ENCODE assay signal across 36 mouse cellular contexts in genomic region chr3:107981261-107981660, GRCm38 (mm10). TPM values are rescaled to one million over a fixed set of nuclear protein-coding genes. Genes with fewer than 3 reads are reported as not detected.
DNase-seq lines count a peak whose midpoint lies in the region; ATAC-seq and TF ChIP-seq lines count a peak whose summit lies in the region.
"Had no signal": no experiment of that assay in that cellular context is flagged by ENCODE, and none has a peak within 500 bp of the region (broad histone marks: within the 10 kb centered on the region; RNA-seq: fewer than 3 reads in every experiment).

No protein-coding gene starts in this region.

- H3K4me3 ChIP-seq in lung, embryonic 14.5 days (ENCODE audit: low read depth, low read length) = no peak overlapping the region
- no peak overlapping the region for H3K4me3 ChIP-seq in lung, adult 2 months (replicated peaks; ENCODE audit: extremely low read depth, low read depth, low read length)
- H3K4me3 ChIP-seq in liver, postnatal 0 days (ENCODE audit: low read depth, low read length) = no peak overlapping the region
- H3K4me3 ChIP-seq: embryonic facial prominence, embryonic 13.5 days; erythroblast, embryonic 14.5 days; forebrain, embryonic 13.5 days; heart, embryonic 12.5 days; hindbrain, embryonic 12.5 days; limb, embryonic 13.5 days; liver, embryonic 12.5 days; lung, embryonic 15.5 days had no signal

- H3K4me2 ChIP-seq in lung, embryonic 14.5 days = no peak overlapping the region
- H3K4me2 ChIP-seq in liver, postnatal 0 days (ENCODE audit: low read depth, low read length) = no peak overlapping the region
- H3K4me2 ChIP-seq: embryonic facial prominence, embryonic 13.5 days; forebrain, embryonic 13.5 days; heart, embryonic 12.5 days; hindbrain, embryonic 12.5 days; limb, embryonic 13.5 days; liver, embryonic 12.5 days; lung, embryonic 15.5 days had no signal

- DNase-seq in heart, adult 11 months = peak; percentile 71
- DNase-seq in heart, postnatal 4 days = no peak
- DNase-seq in lung, embryonic 14.5 days = no peak
- no peak for DNase-seq in lung, adult 2 months
- peak; percentile 9 for DNase-seq in MN1 (ENCODE audit: low spot score)
- DNase-seq in testis, postnatal 10 days (ENCODE audit: low spot score) = peak; percentile 48
- DNase-seq in liver, postnatal 0 days = no peak
- DNase-seq: adrenal gland, postnatal 14 days; cerebellum, adult 8-10 months; cerebellum, postnatal 36 days; embryo, embryonic 11 days; gastrocnemius, postnatal 14 days; heart, adult 18-20 months; heart, postnatal 10 days; kidney, adult 8-10 months; kidney, postnatal 14 days; layer of hippocampus, postnatal 36 days; lung, postnatal 36 days; right cerebral cortex, postnatal 14 days; spleen, adult 18-20 months; thymus, adult 18-20 months; thymus, postnatal 4 days had no signal

- no peaks in the 10 kb centered on the region for H3K9me3 ChIP-seq in lung, embryonic 14.5 days (ENCODE audit: low read depth, low read length)
- H3K9me3 ChIP-seq in liver, postnatal 0 days (ENCODE audit: low read length) = no peaks in the 10 kb centered on the region
- H3K9me3 ChIP-seq: embryonic facial prominence, embryonic 13.5 days; forebrain, embryonic 13.5 days; G1E; heart, embryonic 12.5 days; hindbrain, embryonic 12.5 days; limb, embryonic 13.5 days; liver, embryonic 12.5 days; lung, embryonic 15.5 days had no signal

- no peak for ATAC-seq in lung, embryonic 14.5 days (ENCODE audit: insufficient read depth)
- no peak for ATAC-seq in liver, postnatal 0 days
- ATAC-seq: forebrain, embryonic 13.5 days; liver, embryonic 12.5 days; midbrain, embryonic 16.5 days had no signal

- H3K27ac ChIP-seq in lung, embryonic 14.5 days (ENCODE audit: low read depth) = no peak overlapping the region
- no peak overlapping the region for H3K27ac ChIP-seq in liver, postnatal 0 days (ENCODE audit: low read depth)
- H3K27ac ChIP-seq: embryonic facial prominence, embryonic 13.5 days; forebrain, embryonic 13.5 days; hindbrain, embryonic 12.5 days; limb, embryonic 13.5 days; liver, embryonic 12.5 days; lung, embryonic 15.5 days had no signal

- H3K36me3 ChIP-seq in lung, embryonic 14.5 days (ENCODE audit: insufficient read depth) = no peaks in the 10 kb centered on the region
- no peaks in the 10 kb centered on the region for H3K36me3 ChIP-seq in liver, postnatal 0 days (replicated peaks; ENCODE audit: insufficient read depth, low read length)
- H3K36me3 ChIP-seq: embryonic facial prominence, embryonic 13.5 days; G1E; heart, embryonic 12.5 days; hindbrain, embryonic 12.5 days; limb, embryonic 13.5 days; liver, embryonic 12.5 days; lung, embryonic 15.5 days had no signal

- H3K9ac ChIP-seq in lung, embryonic 14.5 days = no peak overlapping the region
- no peak overlapping the region for H3K9ac ChIP-seq in liver, postnatal 0 days (replicated peaks)
- H3K9ac ChIP-seq: embryonic facial prominence, embryonic 13.5 days; forebrain, embryonic 13.5 days; heart, embryonic 12.5 days; hindbrain, embryonic 12.5 days; limb, embryonic 13.5 days; liver, embryonic 12.5 days; lung, embryonic 15.5 days had no signal

- TF ChIP-seq EP300 in liver, postnatal 0 days (IDR thresholded peaks at IDR 0.05; ENCODE audit: low read depth) = no peak

- H3K4me1 ChIP-seq in lung, embryonic 14.5 days (ENCODE audit: insufficient read depth) = no peaks in the 10 kb centered on the region
- H3K4me1 ChIP-seq in lung, adult 2 months (ENCODE audit: control insufficient read depth, insufficient read depth, low read length) = peaks cover 3% of the 10 kb centered on the region; the same call in 1 of the 2 replicates
- peaks cover 4% of the 10 kb centered on the region; the same call in 1 of the 2 replicates for H3K4me1 ChIP-seq in liver, postnatal 0 days (ENCODE audit: insufficient read depth)
- H3K4me1 ChIP-seq: forebrain, embryonic 13.5 days; hindbrain, embryonic 12.5 days; liver, embryonic 12.5 days had no signal

- no peak for TF ChIP-seq POLR2A in lung, adult 2 months (IDR thresholded peaks at IDR 0.05; ENCODE audit: borderline replicate concordance, extremely low read depth, low read depth, low read length)

- WGBS in lung, embryonic 14.5 days = 66% methylated on average over 3 of the region's 3 CpGs
- 73% methylated on average over 3 of the region's 3 CpGs for WGBS in lung, adult 2 months
- WGBS in liver, postnatal 0 days (ENCODE audit: insufficient replicate concordance) = 73% methylated on average over 3 of the region's 3 CpGs

- H3K27me3 ChIP-seq in lung, embryonic 14.5 days (ENCODE audit: insufficient read depth, low read length) = no peaks in the 10 kb centered on the region
- H3K27me3 ChIP-seq in liver, postnatal 0 days (ENCODE audit: insufficient read depth, low read length) = no peaks in the 10 kb centered on the region
- H3K27me3 ChIP-seq: embryonic facial prominence, embryonic 13.5 days; forebrain, embryonic 13.5 days; heart, embryonic 12.5 days; hindbrain, embryonic 12.5 days; limb, embryonic 13.5 days; liver, embryonic 12.5 days; lung, embryonic 15.5 days had no signal

- peak; percentile 17; the same call in 1 of the 2 replicates for TF ChIP-seq CTCF in lung, embryonic 14.5 days (IDR thresholded peaks at IDR 0.05; ENCODE audit: low read depth)
- no peak for TF ChIP-seq CTCF in lung, adult 2 months (IDR thresholded peaks at IDR 0.05; ENCODE audit: insufficient read depth, low read length)
- no peak for TF ChIP-seq CTCF in liver, postnatal 0 days (IDR thresholded peaks at IDR 0.05; ENCODE audit: low read depth)

RNA-seq across cellular contexts. Expression of gene Gstm2, which starts 5.0 kb away (rescaled TPM):
- 10 to 100 TPM; 43.2 to 43.6 TPM for total RNA-seq in heart, postnatal 4 days (2021)
- 103 and 116 TPM in 2 replicates for polyA plus RNA-seq in lung, embryonic 14.5 days (2014; fragmentation: Nextera tagmentation; extraction: Ambion mirVana)
- polyA plus RNA-seq in lung, adult 2 months (2012; rRNA removed) = 183 and 285 TPM in 2 replicates
- polyA plus RNA-seq in liver, postnatal 0 days (2015; fragmentation: Nextera tagmentation; extraction: Ambion mirVana) = 11.7 TPM in 2 replicates
- total RNA-seq: G1E had no signal
- polyA plus RNA-seq: erythroblast, embryonic 14.5 days; G1E had no signal

RNA-seq across cellular contexts. Expression of gene Gstm3, which starts 12.2 kb away (rescaled TPM):
- not detected for total RNA-seq in heart, postnatal 4 days (2021)
- 0.18 and 0.31 TPM in 2 replicates for polyA plus RNA-seq in lung, embryonic 14.5 days (2014; fragmentation: Nextera tagmentation; extraction: Ambion mirVana)
- polyA plus RNA-seq in lung, adult 2 months (2012; rRNA removed) = 0.65 and 3.1 TPM in 2 replicates
- polyA plus RNA-seq in liver, postnatal 0 days (2015; fragmentation: Nextera tagmentation; extraction: Ambion mirVana) = 1.9 and 2.0 TPM in 2 replicates
- total RNA-seq: G1E; gastrocnemius, postnatal 14 days; heart, adult 18-20 months; heart, postnatal 10 days; layer of hippocampus, adult 18-20 months; layer of hippocampus, postnatal 36 days; left cerebral cortex, postnatal 14 days had no signal
- polyA plus RNA-seq: brain, embryonic 14.5 days; embryonic facial prominence, embryonic 13.5 days; G1E; heart, embryonic 12.5 days; hindbrain, embryonic 12.5 days; limb, embryonic 13.5 days; midbrain, embryonic 16.5 days; neural tube, embryonic 14.5 days had no signal

RNA-seq across cellular contexts. Expression of gene Gstm1, which starts 36.5 kb away (rescaled TPM):
- 10 to 100 TPM; 46.2 to 48.4 TPM for total RNA-seq in heart, postnatal 4 days (2021)
- polyA plus RNA-seq in lung, embryonic 14.5 days (2014; fragmentation: Nextera tagmentation; extraction: Ambion mirVana) = 38.1 and 42.5 TPM in 2 replicates
- 1,241 and 1,426 TPM in 2 replicates for polyA plus RNA-seq in lung, adult 2 months (2012; rRNA removed)
- 188 and 211 TPM in 2 replicates for polyA plus RNA-seq in liver, postnatal 0 days (2015; fragmentation: Nextera tagmentation; extraction: Ambion mirVana)
- total RNA-seq: G1E had no signal

RNA-seq across cellular contexts. Expression of gene Gstm6, which starts 37.7 kb away (rescaled TPM):
- total RNA-seq in heart, postnatal 4 days (2021) = 1 to 10 TPM; 4.1 to 4.5 TPM
- 2.2 and 2.9 TPM in 2 replicates for polyA plus RNA-seq in lung, embryonic 14.5 days (2014; fragmentation: Nextera tagmentation; extraction: Ambion mirVana)
- 3.5 and 6.9 TPM in 2 replicates for polyA plus RNA-seq in lung, adult 2 months (2012; rRNA removed)
- polyA plus RNA-seq in liver, postnatal 0 days (2015; fragmentation: Nextera tagmentation; extraction: Ambion mirVana) = 17.2 and 18.0 TPM in 2 replicates
- polyA plus RNA-seq: erythroblast, embryonic 14.5 days; G1E had no signal

RNA-seq across cellular contexts. Expression of gene Gstm7, which starts 49.6 kb away (rescaled TPM):
- total RNA-seq in heart, postnatal 4 days (2021) = 10 to 100 TPM; 23.0 to 23.2 TPM
- polyA plus RNA-seq in lung, embryonic 14.5 days (2014; fragmentation: Nextera tagmentation; extraction: Ambion mirVana) = 12.3 and 13.9 TPM in 2 replicates
- 5.7 and 12.6 TPM in 2 replicates for polyA plus RNA-seq in lung, adult 2 months (2012; rRNA removed)
- polyA plus RNA-seq in liver, postnatal 0 days (2015; fragmentation: Nextera tagmentation; extraction: Ambion mirVana) = 39.2 and 42.2 TPM in 2 replicates
- total RNA-seq: G1E had no signal
- polyA plus RNA-seq: erythroblast, embryonic 14.5 days; G1E had no signal

Comparison
In these comparisons a context has a peak if more than half of its experiments do, and no peak if none do; other contexts are left out.
1. DNase-seq: peak in heart, adult 11 months (single experiment), MN1 (single experiment) and testis, postnatal 10 days (single experiment); none in heart, postnatal 4 days (single experiment), lung, embryonic 14.5 days (single experiment), lung, adult 2 months (single experiment) and liver, postnatal 0 days (single experiment).